Mouse (Mus musculus): ENCODE results near the gene Vasn.
A peak's percentile ranks its signal among the peaks of the same experiment; 100 is the strongest.
"Not testable (repeated sequence)": the region's sequence is repeated elsewhere in the genome, so short reads cannot be mapped to it uniquely, and the experiment has no call there.

The Vasn gene

DNA sequence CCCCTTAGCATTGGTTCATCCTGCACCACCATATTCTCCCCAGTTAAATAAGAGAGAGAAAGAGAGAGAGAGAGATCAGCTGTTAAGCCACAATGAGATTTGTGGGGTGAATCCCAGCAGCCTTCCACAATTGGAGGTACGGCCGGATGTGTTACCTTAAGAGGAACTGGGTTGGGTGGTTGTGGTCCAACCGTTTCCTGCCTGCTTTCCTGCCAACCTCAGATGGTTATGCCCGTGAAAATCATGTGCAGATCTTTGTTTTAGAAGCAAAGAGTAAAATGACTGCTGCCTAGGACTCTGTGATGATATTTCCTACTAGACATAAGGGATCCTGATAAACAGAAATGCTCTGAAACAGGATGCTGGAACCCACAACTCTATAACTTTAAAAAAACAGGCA is 34.4 kb downstream of the Vasn start:
- DNase-seq = no peak

DNA sequence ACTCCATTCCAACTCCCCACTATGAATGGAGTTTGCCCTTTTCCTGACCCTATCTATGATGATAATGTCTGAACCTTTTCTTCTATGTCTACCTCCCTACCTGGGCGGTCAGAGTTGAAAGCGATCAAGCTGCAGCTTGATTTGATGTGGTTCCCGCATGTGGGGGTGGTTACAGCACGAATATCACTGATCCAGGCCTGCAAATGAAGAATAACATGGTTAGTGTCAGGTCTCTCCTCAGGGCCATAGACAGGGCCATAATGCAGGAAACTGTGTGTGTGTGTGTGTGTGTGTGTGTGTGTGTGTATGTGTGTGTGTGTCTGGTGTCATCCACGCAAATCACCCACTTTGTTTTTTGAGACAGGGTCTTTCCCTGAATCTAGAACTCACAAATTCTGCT is 37.1 kb downstream of the Vasn start:
- no peak for DNase-seq

DNA sequence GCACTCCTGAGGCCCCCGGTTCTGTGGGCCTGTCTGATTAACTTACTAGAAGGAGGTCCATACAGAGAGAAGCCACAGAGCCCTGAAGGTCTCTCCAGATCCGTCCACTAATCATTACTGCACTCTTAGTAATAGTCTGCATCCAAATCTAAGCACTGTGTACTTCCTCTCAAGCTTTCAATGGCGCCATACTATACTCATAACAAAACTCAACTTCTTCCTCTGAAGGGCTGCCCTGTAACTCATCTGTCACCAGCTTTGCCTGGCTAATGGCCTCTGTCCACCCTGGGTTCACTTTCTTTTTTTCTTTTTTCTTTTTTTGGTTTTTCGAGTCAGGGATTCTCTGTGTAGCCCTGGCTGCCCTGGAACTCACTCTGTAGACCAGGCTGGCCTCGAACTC is 38.3 kb downstream of the Vasn start:
- DNase-seq = no peak

DNA sequence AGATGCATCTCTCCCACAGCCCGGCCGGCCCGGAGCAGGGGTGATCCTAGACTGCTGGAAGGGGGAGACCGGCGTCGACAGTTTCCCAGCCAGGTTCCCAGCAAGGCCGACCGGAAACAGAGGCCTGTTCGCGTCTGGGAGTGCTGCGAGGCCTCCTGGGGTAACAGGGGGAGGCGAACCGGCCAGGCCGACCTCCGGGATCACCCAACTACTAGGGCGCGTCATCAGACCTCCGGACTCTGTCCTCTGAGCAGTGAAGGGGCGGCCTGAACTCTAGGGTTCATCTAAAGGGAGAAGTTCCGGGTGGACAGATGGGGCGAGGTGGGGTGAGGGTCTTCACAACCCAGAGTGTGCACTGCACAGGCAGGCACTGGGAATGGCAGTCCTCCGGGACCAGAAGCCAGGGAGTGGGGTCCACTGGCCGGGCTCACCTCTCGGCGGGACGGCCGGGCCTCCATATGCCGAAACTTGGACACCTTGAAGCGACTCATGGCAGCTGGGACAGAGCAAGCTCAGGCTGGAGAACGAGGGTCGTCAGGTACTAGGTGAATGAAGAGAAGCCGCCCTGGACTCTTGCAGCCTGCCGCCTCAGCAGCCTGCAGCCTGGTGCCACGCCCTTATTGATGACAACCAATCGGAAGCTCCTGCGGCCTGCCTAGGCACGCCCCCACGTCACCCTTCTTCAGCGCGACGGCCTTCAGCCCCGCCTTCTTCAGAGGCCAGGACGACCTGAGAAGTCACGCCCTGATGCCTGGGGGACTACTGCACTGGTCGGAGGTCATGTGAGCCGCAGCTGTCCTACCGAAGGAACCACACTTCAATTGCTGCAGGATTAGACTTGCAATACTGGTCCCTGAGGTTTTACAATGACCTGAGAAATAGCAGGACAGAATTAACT is 39.6 kb downstream of the Vasn start, which contains the start of gene Coro7:
Gene Coro7, minus strand, starts transcription at position 657 of the 898 bp plus-strand sequence.
- peak; percentile 95 for DNase-seq

DNA sequence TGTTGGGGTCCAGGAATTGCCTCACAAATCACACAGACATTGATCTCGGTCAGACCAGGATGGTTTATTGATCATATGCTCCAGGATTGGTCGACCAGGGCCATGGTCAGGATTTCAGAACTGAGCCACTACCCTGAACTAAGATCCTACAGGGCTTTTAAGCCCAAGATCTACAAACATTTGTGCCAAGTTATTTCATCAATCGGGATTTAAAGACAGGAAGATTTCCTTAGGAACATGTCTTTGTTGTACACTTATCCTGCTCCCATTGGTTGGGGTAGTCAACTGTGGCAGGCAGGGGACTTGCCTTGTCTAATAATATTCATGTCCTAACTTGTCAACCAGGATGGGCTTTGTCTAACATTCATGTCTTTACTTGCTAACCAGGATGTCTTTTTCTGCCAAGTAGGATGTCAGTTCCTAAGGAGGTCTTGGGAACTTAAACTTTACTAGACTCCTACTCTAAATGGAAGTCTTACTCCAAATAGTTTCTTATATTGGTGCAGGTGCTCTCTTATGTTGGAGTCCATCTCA is 41.2 kb downstream of the Vasn start:
- DNase-seq = not testable (repeated sequence)

DNA sequence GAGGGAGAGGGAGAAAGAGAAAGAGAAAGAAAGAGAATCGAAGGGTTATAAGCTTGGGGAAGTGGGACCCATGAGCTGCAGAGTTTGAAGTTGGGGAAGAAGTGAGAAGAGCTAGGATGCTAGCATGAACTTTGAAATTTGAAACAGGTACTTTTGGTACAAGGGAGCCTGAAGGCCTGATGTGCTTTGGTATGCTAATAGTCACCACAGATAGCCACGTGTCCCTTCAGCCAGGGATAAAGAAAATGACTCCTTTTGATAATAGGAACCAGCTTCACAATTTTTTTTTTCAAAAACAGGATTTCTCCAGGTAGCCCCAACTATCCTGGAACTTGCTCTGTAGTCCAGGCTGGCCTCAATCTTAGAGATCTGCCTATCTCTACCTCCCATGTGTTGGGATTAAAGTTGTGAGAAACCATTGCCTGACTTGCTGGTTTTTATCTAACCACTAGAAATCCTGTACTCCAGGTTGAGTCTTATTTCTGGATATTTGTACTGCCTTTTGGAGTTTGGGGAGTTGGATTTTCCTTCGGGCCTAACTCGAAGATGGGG is 43.0 kb downstream of the Vasn start:
- no peak for DNase-seq

DNA sequence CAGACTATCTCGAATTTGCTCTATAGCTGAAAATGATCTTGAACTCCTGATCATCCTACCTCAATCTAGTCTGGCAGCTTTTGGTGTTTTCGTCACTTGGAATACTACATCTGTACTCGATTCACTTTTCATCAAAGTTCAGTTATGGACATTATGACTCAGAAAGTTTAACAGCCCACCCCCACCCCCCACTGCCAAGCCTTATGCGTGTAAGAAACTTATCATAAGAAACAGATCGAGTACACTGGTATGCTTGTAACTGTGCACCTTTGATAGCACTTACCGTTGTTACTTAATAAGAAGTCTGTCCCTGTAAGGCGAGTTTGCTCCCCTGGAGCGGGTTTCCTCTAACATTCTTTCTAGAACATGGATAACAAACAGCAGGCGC is 43.4 kb downstream of the Vasn start:
- no peak for DNase-seq

DNA sequence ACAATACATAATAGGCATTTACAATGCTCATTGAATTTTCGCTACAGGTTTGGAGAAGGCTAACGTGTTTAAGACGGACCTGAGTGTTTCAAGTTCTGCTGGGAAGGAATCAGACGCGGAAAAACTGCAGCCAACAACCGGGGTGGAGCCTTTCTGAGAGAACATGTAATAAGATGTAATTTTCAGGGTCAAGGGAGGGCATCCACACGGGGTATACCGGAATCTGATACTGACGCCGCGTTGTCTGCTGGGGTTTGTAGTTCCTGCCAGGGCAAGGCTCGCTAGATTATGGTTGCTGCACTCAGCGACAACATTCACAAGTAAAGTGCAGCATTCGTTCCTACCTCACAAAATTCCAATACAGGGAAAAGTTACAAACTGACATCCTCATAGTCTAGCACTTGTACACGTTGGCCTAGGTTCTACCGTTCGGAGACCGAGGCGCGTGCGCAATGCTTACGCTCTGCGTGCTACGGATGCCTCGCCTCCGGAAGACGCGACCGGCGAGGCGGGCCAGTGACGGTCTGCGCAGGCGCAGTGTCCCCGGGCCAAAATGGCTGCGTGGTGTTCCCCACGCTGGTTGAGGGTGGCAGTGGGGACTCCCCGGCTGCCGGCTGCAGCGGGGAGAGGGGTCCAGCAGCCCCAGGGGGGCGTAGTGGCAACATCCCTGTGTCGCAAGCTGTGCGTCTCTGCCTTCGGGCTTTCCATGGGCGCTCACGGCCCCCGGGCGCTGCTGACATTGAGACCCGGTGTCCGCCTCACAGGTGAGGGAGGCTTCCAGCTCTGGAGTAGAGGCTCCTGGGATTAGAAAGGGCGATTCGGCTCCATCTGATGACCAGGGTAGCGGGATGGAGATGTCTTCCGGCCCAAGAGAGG is 44.1 kb downstream of the Vasn start:
- peak; percentile 96 for DNase-seq

DNA sequence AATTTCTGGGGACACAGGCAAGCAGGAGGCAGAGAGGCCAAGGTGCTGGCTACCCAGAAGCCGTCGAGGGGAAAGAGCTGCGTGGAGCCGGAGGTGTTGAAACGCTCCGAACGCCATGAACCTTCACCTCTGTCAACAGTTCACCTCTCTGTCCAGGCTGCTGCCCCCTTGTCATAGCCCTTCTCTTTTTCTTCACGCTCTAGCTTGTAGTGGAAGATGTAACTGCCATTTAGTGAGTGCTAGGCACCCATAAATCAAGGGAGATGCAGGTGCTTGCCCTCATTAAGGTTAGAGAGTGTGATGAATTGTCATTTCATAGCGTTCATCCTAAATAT is 44.7 kb downstream of the Vasn start:
- no peak for DNase-seq

DNA sequence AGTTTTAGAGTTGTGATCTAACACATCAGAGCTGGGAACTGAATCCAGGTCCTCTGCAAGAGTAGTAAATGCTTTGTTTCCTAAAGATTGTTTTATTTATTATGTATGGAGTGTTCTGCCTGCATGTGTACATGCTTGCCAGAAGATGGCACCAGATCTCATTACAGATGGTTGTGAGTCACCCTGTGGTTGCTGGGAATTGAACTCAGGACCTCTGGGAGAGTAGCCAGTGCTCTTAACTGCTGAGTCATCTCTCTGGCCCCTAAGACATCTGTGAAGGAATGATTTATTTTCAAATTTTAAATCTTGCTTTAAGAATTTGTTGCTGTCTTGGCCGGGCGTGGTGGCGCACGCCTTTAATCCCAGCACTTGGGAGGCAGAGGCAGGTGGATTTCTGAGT is 49.6 kb downstream of the Vasn start:
- not testable (repeated sequence) for DNase-seq

Measured in cerebellum, adult 9-11 months (tissue).